Mouse (Mus musculus) left cerebral cortex, adult 6 months (tissue): ENCODE measurements around the gene Zfp534. TPM values are rescaled to one million over a fixed set of nuclear protein-coding genes. Genes with fewer than 3 reads are reported as not detected.

ENCODE experiments used
- long read RNA-seq, 2 experiments: library from polyadenylated mRNA; unstranded; transcript quantifications; one replicate each; pipeline ENCODE4 v2.0.0; 2019 to 2020
- polyA plus RNA-seq: library from polyadenylated mRNA; unstranded; fragments of <200 nt; fragmentation: Nextera tagmentation; gene quantifications from 2 replicates; pipeline ENCODE4 v1.2.3, GENCODE M21; 2021

Gene Zfp534
- polyA plus RNA-seq, result not detected in 2 replicates
- long read RNA-seq, experiment 1, result 0 reads
- long read RNA-seq, experiment 2, result 0 reads

GRCm38 (mm10) chr4:147702453-147702852, at the start of gene Zfp534:
Gene Zfp534 (minus strand): TSS chr4:147702553.

GRCm38 (mm10) chr4:147642413-147642812, 59.9 kb downstream of the Zfp534 start, which contains the start of gene Zfp979:
Gene Zfp979 (minus strand): TSS chr4:147642513.

Other genes with a start within 250 kb of the Zfp534 start
- 1.1 and 1.3 TPM in 2 replicates for gene Zfp982, start 210.1 kb downstream of the Zfp534 start, polyA plus RNA-seq
- not detected in 2 replicates for gene Gm16503, start 162.3 kb downstream of the Zfp534 start, polyA plus RNA-seq
- not detected in 2 replicates for gene Zfp985, start 149.3 kb downstream of the Zfp534 start, polyA plus RNA-seq
- gene Zfp979, start 60.0 kb downstream of the Zfp534 start, polyA plus RNA-seq, result 0.27 and 0.41 TPM in 2 replicates
- 1.6 and 1.9 TPM in 2 replicates for gene Zfp984, start 107.2 kb upstream of the Zfp534 start, polyA plus RNA-seq
- gene Zfp933, start 145.8 kb upstream of the Zfp534 start, polyA plus RNA-seq, result 1.9 and 2.6 TPM in 2 replicates
- 7.3 and 7.7 TPM in 2 replicates for gene Miip, start 166.3 kb upstream of the Zfp534 start, polyA plus RNA-seq
- gene Fv1, start 166.4 kb upstream of the Zfp534 start, polyA plus RNA-seq, result 1.9 and 3.0 TPM in 2 replicates
- 74.5 and 85.6 TPM in 2 replicates for gene Mfn2, start 202.2 kb upstream of the Zfp534 start, polyA plus RNA-seq
- gene Plod1, start 234.2 kb upstream of the Zfp534 start, polyA plus RNA-seq, result 11.5 and 13.4 TPM in 2 replicates
- 4.5 and 10.2 TPM in 2 replicates for gene 2510039O18Rik, start 238.3 kb upstream of the Zfp534 start, polyA plus RNA-seq